Mouse (Mus musculus): Measurements from ENCODE around the gene Hbp1.

Gene Hbp1

GRCm38 (mm10) chr12:31949759-31950658, at the start of gene Hbp1:
Gene Hbp1, minus strand, starts transcription at chr12:31950535.
- peak; percentile 99 for DNase-seq (ENCODE audit: low spot score in 2 of 2)

GRCm38 (mm10) chr12:31998706-31999105, 48.4 kb upstream of the Hbp1 start:
- DNase-seq (ENCODE audit: low spot score in 2 of 2): no peak

DNA sequence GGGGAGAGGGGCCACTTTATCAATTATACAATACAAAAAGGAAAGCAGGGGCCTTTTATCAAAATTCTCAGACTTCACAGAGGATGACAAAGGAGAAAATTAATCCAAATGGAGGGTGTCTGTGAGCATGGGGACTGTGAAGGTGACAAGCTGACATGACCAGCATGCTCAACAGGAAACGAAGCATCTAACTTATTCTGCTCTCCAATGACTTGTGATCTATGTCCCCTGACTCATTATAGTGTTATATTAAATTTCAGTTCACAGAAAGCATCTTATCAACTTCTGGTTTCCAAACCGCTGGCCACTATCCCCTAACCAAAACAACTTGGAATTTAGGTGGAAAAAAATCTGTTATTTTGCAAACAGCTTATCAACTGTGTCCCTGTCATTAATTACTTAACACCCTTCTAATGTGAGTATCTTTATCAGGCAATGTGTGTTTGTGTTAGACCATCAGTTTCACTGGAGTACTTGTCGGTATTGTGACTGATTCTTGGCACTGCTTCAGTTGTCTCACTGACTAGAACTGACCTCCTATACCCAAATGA, 47.1 kb upstream of the Hbp1 start:
- no peak for DNase-seq (ENCODE audit: low spot score in 2 of 2)

GRCm38 (mm10) chr12:31996877-31997276, 46.5 kb upstream of the Hbp1 start:
- peak; percentile 63 to 69 for DNase-seq (ENCODE audit: low spot score in 2 of 2)

DNA sequence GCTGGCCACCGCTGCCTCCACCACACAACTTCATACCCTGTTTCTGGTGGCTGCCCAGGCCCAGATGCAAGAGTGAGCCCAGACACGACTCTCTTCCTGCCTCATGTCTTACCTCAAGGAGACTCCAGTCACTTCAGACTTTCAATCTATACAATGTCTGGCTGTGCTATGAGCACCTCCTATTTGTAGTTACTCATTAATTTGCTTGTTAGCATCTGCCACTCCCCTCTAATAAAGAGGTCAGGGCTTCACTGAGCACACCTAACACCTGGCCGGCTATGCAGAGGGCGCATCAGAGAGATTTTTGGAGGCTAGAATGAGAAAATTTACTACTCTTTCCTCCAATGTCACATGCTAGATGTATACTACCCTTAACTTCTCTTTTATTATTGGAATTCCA, 40.2 kb upstream of the Hbp1 start:
- DNase-seq (ENCODE audit: low spot score in 2 of 2): no peak

DNA sequence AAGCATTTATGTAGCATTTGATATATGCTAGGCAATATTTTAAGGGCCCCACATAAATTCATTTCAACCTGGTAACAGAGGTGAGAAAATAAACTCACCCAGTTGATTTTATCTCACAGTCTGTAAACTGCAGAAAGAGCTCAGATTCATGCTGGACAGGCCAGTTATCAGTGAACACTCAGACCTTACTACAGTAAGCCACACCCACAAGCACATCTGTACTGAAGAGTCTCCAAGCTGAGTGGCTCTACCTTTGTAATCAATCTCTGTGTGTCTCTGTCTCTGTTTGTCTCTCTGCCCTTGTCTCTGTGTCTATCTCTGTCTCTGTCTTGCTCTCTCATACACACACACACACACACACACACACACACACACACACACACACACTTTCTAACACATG, 39.4 kb upstream of the Hbp1 start:
- DNase-seq (ENCODE audit: low spot score in 2 of 2): no peak

GRCm38 (mm10) chr12:31986463-31986862, 36.1 kb upstream of the Hbp1 start:
- no peak for DNase-seq (ENCODE audit: low spot score in 2 of 2)

DNA sequence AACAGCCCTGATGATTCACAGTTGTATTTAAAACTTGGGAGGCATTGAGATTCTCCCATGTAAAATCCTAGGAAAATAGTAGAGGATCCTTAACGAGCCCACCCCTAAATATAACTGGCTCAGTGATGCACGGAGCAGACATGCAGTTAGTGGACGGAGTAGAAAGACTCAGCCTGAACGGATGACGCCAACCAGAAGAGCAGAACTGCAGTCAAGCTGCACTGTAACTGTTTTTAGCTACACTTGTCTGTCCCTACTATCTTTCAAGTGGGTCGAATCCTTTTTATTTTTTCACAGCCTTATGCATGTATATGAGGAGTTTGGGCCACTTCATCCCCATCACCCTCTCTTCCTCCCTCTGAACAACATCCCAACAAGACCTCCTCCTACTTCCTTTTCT, 35.4 kb upstream of the Hbp1 start:
- no peak for DNase-seq (ENCODE audit: low spot score in 2 of 2)

DNA sequence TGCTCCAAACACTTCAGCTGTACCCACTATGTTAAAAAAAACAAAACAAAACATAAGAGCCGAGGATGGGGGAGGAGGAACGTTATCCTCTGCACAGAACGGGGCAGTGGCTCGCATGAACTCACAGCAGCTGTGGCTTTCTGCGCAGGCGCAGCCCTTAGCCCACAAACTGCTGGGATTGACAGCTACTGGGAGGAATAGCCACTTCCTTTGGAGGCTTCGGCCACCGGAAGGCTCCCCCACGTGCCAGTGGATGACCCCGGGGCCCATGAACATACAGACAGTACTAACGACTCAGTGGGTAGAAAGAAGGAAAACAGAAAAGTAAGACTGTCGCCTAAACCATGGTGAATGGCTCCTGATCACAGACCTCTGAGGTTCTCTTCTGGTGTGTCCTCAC, 34.3 kb upstream of the Hbp1 start:
- DNase-seq (ENCODE audit: low spot score in 2 of 2): no peak

DNA sequence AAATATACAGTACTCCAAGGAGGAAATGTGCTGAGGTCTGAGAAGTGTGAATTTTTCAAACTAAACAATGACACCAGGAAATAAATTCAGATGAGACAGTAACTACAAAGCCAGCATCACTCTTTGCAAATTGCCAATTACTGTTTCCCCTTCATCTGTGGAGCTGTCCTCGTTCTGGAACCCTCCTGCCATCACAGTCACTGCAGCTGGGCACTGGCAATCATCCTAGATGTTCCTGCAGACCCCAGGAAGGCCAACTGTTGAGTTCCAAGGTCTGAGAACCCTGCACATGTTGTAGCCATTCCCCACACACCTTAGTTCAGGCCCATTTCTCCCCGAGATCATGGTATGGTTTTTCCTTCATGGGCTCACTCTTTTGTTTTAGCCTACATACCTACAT, 33.9 kb upstream of the Hbp1 start:
- DNase-seq (ENCODE audit: low spot score in 2 of 2): no peak

DNA sequence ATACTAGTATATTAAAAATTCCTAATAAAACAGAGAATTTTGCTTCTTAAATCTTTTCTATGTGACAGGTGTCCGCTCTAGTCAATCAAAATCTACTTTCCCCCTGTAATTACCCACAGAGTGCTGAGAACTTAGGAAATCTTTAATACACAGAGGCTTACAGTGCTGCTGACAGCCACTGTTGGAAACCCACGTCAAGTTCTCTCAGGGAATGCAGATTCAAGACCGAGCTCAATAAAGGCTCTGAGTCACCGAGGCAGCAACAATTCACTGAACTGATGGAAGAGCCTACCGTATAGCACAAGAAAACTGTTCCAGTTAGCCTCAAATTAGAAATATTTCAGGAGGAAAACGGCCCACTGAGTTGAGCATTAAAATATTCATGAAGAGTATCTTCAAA, 33.4 kb upstream of the Hbp1 start:
- no peak for DNase-seq (ENCODE audit: low spot score in 2 of 2)

DNA sequence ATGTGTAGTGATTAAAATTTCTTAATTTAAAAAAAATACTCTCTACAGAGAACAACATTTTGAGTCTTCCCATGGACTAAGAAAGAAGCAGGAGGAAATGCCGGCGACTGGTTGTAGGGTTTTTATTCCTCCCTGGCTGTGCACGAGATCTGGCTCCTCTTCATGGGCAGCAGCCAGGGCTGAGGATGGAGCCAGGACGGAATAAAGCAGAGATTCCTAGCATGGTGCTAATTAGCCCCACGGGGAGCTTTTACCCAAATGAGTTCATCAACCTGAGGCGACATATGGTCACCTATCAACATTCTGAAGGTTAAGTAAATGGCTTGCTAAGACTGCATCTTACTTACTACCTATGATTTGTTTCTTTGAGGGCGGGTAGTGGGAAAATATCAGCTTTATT, 32.9 kb upstream of the Hbp1 start:
- no peak for DNase-seq (ENCODE audit: low spot score in 2 of 2)

DNA sequence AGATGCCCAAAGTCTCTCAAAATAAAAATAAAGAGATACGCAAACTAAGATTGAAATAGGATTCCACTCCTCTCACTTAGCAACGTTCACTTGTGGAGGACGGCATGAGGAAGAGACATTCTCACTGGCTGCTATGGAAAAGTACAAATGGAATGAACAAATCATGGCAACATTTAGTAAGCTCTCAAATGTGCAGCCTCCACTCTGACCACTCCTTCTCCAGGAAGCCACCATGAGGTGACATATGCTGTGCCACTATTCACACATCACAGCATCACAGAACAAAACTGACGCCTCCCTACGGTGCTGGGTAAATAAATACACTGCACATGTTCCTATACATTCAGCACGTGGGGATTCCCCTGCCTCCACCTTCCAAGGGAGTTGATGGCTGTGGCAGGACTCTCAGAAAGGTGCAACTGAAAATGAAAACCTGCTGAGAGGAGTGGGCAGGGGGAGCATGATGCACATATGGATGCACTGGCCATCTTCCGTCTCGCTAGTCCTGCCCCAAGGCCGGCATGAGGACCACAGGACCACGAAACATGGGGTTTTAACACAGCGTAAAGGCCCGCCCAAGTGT, 27.4 kb upstream of the Hbp1 start:
- no peak for DNase-seq (ENCODE audit: low spot score in 2 of 2)

DNA sequence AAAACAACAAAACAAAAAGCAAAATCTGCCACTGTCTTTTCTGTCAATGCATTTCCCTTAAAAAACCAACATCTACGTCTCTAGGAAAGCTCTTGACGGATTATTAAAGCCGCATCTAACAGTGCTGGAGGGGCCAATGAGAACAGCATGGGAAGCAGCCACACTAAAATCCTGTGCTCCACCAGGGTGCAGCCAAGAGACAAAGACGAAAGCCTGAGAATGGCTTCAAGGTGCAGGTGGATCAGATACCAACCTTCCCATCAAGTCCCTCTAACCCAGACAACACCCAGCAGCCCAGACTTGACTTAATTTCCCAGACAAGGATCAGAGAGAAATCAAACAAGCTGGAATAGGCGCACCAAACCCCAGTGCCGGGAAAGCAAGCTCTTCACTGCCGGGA, 26.2 kb upstream of the Hbp1 start:
- no peak for DNase-seq (ENCODE audit: low spot score in 2 of 2)

DNA sequence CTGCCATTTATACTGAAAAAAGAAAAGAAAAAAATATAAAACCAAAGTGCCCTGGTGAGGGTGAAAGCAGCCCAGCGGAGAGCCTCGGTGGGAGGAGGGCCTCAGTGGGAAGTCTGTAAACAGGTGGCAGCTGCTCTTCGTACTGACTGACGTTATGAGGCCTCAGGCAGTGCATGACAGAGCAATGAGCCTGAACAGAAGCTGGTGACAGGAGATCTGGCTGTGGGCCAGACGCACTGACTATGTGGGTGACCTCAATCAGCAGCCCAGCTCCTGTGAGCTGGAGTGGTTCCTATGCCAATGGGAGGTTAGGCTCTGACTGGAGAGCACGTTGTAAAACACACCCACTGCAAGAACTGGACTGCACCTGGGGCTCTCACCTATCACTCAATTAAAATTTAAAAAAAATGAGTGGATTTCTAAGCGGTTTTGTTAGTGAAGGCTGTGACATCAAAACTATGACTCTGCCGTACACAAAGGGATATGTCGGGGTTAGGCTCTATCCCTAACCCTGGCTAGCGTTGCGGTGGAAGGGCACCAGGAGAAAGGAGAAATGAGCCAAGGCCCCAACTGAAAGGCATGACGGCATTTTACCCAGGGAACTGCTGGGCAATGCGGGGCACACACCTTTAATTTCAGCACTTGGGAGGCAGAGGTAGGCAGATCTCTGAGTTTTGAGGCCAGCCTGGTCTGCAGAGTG, 23.3 kb upstream of the Hbp1 start:
- peak in 1 of 2 experiments; percentile 68 for DNase-seq (ENCODE audit: low spot score in 2 of 2)

DNA sequence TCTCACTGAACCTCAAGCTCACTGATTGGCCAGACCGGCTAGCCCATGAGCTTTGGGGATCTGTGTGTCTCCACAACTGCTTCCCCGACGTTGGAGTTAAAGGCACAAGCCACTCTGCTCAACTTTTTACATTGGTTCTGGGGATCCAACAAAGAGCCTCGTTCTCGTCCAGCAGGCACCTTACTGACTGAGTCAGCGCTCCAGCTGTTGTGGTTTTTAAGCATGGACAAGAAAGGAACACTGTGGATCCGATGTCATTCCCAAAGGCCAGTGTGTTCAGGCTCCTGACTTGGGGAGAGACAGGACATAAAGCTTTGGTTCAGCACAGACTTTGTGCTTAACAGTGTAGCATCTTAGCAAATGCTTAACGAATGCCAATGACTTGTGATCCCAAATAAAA, 21.2 kb upstream of the Hbp1 start:
- DNase-seq (ENCODE audit: low spot score in 2 of 2): no peak

DNA sequence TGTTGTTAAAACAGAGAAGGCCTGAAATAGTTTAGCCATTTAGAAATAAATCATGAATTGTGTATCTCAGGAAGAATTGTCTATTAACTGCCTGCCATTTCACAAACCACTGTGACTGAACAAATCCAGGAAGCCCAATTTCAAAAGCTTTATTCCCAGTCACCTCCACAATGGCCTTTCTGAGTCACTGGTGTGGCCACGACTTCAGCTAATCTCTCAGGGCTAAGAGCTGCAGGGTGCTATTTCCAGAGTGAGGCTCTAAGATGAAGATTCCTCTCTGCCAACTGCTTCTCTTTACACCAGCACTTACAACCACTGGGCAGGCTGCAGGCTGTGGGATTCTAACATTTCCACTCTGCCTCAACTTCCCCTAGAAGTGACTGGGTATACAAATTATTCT, 18.8 kb upstream of the Hbp1 start:
- DNase-seq (ENCODE audit: low spot score in 2 of 2): no peak

DNA sequence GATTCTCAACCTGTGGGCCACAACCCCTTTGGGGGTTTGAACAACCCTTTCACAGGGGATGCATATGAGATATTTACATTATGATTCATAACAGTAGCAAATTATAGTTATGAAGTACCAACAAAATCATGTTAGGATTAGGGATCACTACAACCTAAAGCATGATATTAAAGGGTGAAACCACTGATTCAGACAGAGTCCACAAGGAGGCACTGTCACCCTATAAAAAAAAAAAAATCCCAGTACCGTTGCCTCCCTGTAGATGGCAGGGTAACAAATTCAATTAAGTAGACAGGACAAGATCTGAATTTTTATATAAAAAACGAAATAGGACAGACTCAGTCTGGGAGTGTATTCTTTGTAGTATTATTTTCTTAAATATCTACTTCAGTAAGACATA, 17.2 kb upstream of the Hbp1 start:
- peak; percentile 50 to 62 for DNase-seq (ENCODE audit: low spot score in 2 of 2)

DNA sequence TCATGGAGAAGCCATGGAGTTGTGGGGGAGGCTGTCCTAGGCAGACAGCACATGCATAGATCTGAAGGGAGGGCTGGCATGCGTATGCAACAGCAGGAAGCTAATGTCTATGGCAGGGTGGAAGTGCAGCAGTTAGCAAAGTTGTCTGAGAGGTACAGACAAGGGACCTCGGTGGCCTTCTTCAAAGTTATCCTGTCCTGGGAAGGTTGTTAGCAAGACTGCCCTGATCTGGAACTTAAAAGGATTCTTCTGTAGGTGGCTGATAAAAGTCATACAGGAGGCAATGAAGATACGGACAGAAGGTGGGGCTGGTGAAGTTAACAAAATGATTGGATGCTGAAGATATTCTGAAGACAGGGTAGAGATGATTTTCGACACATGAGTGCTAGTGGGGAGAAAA, 16.1 kb upstream of the Hbp1 start:
- DNase-seq (ENCODE audit: low spot score in 2 of 2): no peak

DNA sequence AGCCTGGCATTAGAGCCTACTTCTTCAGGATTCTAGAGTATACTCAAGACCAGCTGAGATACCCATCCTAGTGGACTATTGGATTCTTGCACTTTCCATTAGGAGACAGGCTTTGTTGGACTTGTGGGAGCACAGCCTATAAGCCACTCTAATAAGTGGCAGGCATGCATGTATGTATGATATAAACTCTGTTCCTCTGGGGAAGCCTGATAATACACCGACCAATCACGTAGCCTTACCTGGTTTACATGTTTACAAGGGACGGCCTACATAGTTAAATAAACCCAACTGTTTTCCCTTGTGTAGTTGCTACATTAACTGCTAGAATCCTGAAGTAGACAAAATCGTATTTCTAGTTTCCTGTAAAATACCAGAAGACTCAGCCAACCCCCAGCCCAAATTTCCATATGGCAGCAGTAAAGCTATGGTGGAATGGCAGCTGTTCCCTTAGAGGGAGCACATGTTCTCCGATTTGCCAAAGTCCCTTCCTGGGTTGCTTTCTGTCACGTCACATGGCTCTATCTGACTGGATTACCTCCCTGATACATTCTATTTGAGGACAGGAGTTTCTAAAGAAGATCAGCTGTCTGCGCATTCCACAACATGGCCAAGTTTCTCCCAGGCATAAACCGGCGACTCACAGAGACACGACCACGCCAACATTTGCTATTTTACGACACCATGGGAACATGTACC, 15.3 kb upstream of the Hbp1 start:
- no peak for DNase-seq (ENCODE audit: low spot score in 2 of 2)

DNA sequence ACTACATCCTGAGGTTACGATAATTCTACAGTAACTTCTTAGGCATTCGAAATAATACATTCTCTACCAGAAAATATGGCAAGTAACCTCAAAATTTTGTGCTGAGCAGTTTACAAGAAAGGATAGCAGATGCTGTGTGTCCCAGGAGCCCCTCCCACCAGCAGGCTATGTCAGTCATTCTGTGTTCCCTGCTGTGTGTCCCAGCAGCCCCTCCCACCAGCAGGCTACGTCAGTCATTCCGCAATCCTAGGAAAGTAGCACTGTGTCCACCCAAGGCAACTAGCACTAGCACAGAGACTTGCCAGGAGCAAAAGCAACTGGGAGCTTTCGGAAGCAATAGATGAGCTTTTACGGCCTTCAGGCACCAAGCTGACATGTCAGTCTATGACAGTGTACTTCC, 13.7 kb upstream of the Hbp1 start:
- DNase-seq (ENCODE audit: low spot score in 2 of 2): no peak

GRCm38 (mm10) chr12:31955843-31956242, 5.5 kb upstream of the Hbp1 start:
- no peak for DNase-seq (ENCODE audit: low spot score in 2 of 2)
